Mouse (Mus musculus) large intestine, adult 2 months (tissue): Measurements from ENCODE around the gene Fut1. TPM values are rescaled to one million over a fixed set of nuclear protein-coding genes. Genes with fewer than 3 reads are reported as not detected.
"Not testable (repeated sequence)": the region's sequence is repeated elsewhere in the genome, so short reads cannot be mapped to it uniquely, and the experiment has no call there.

Experiments used
- DNase-seq: peaks from one replicate; pipeline ENCODE4 v3.0.0-alpha.2; 2012; ENCODE audit warnings: low read depth, low spot score
- WGBS: fragments of 180-500 bp; shearing (Covaris S2); methylation state at CpG from one replicate; pipeline ENCODE4 v1.1.7; 2018; 5-methylcytosine and 5-hydroxymethylcytosine counted together
- polyA plus RNA-seq: library from polyadenylated mRNA; depleted of rRNA; stranded (reverse); fragments of >200 nt; gene quantifications from 2 replicates; pipeline ENCODE4 v1.2.3, GENCODE M21; 2012; rRNA removed

The Fut1 gene
- polyA plus RNA-seq, 1 experiment: 2.5 TPM

DNA sequence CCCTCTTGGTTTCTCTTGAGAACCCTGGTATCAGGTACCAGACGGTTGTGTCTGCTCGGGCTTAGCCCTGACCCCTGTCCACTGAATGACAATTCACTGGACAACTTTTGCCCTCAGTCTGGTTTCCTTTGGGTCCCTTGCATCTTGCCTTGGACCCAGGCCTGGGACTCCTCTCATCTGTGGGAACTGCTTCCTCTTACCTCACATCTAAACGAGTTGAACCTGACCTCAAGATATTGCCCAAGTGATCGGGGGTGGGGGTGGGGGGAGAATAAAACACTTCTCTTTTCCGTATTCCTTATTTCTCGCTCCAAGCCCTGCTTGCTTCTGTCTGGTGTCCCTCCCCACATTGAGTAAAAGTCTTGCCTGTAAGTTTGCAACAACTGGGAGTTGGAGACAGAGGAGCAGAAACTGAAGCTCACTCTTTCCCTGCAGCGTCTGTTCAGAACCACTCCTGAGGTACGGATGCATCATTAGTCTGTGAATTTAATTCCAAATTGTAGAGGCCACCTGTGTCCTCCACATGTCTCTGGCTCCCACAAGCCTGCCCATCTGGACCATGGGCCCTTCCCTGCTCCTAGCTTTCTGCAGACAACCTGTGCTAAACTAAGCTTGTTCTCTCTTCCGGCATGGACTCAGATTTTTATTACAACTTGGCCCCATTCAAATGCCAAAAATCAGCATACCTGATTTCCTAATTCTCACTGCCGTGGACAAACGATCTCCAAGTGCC, 43.8 kb downstream of the Fut1 start:
- 79% methylated on average over 11 of the region's 11 CpGs for WGBS
- DNase-seq: no peak

DNA sequence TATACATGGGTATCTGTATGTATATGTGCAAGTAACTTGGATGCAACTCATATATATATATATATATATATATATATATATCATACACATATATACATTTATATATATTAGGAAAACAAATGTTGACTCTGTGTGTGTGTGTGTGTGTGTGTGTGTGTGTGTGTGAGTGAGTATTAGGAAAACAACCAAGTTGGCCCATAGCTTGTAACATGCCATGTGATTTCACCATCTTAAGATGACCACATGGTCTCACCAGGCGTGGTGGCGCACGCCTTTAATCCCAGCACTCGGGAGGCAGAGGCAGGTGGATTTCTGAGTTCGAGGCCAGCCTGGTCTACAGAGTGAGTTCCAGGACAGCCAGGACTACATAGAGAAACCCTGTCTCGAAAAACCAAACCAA, 44.6 kb downstream of the Fut1 start:
- WGBS: 92% methylated on average over 6 of the region's 6 CpGs

DNA sequence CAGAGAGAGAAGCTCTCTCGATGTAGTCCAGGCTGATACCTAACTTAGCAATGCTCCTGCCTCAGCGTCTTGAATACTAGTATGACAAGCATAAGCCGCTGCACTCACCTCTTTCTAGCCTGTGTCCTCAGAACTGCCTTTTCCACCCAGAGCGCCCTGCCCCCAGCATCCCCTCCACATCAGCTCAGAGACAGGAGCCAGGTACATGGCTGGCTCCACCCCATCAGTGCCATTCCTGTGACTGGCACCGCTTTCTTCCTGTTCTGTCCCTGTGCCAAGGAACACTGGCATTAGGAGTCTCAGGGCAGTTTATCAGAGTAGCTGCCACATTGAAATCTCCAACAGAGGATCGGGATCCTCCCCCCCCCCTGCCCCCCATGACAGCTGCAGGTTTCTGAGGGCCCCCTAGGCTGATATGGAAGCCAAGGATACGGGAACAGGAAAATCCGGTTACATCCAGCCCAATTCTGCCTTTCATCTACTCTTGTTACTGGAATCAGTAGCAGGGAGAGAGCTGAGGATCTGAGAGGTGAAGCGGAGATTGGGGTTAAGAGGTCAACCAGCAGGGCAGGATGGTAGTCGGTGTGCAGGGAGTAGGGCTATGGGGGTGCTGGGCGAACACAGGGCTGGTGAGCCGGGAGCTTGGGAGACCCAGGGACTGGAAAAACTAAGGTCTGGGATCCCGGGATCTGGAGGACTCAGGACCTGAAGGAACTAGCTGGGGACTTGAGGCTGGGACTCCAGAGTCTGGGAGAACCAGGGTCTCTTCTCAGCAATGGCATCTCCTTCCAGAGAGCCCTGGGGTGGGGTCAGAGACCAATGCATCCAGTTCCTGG, 48.4 kb downstream of the Fut1 start:
- 23% methylated on average over 13 of the region's 13 CpGs for WGBS
- DNase-seq: no peak

More for the DNA sequence above, 44.6 kb downstream of the Fut1 start:
- DNase-seq: not testable (repeated sequence)

DNA sequence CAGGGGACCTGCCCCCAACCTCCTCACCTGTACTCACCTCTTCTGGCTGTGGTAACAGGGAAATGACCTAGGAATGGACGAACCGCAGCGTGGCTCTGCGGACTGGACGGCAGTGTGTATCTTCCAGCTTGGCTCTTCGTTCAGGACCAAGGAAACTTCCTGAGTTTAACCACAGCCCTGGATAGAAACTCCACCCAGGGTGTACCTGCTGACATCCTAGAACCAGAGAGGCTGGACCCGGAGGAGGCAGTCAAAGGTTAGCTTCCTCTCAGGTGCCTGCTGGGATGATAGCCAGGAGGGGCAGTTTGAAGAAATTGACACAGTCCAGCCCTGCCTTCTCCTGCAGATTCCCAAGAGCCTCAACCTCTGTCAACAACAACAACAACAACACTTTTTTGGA, 49.1 kb downstream of the Fut1 start, which contains the start of gene Fut2:
Gene Fut2 (minus strand): TSS at position 234 of the 400 bp plus-strand sequence.
- DNase-seq: no peak
- WGBS: 31% methylated on average over 7 of the region's 7 CpGs

DNA sequence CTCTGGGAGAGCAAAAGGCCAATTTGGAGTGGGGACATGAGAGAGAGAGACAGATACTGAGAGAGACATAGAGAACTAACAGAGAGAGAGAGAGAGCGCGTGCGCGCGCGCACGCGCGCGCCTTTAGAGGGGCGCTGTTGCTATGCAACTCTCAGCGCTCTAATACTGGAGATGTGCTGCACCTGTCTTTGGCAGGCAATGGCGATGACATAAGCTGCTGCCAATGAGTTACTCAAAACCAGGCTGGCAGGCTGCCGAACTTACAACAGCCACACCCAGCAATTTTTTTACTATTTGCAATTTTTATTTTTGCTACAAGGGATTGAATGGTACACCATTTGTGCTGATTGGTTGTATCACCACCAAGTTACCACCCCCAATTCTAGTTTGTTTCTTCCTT, 50.7 kb downstream of the Fut1 start:
- 43% methylated on average over 14 of the region's 14 CpGs for WGBS

DNA sequence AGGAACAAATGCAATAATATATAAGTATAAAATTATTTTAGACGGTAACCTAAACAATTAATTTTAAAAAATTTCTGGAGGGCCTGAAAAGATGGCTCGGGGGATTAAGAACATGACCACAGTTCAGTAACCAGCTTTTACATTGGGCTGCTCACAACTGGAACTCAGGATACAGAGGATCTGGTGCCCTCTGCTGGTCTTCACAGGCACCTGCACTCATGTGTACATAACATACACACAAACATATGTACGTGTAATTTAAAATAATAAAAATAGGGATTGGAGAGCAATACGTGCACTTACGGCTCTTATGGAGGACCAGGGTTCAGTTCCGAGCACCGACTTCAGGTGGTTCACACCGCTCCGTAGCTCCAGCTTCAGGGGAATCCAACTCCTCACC, 51.8 kb downstream of the Fut1 start:
- DNase-seq: no peak
- 93% methylated on average over 9 of the region's 9 CpGs for WGBS

More for the DNA sequence above, 50.7 kb downstream of the Fut1 start:
- no peak for DNase-seq

Other genes with a start within 250 kb of the Fut1 start
- gene Lin7b, start 246.7 kb upstream of the Fut1 start, polyA plus RNA-seq: 4.5 and 7.9 TPM in 2 replicates
- gene Snrnp70, start 221.5 kb upstream of the Fut1 start, polyA plus RNA-seq: 102 and 165 TPM in 2 replicates
- gene Kcna7, start 211.6 kb upstream of the Fut1 start, polyA plus RNA-seq: 0.06 TPM in 1 of 2 replicates, not detected in the other
- 0.10 and 0.16 TPM in 2 replicates for gene Ntf5, start 203.6 kb upstream of the Fut1 start, polyA plus RNA-seq
- gene Lhb, start 196.5 kb upstream of the Fut1 start, polyA plus RNA-seq: not detected in 2 replicates
- gene Gys1, start 182.4 kb upstream of the Fut1 start, polyA plus RNA-seq: 11.2 and 14.7 TPM in 2 replicates
- 70.5 and 70.6 TPM in 2 replicates for gene Ruvbl2, start 179.2 kb upstream of the Fut1 start, polyA plus RNA-seq
- gene Ftl1, start 157.4 kb upstream of the Fut1 start, polyA plus RNA-seq: 1,842 and 2,045 TPM in 2 replicates
- gene Bax, start 150.4 kb upstream of the Fut1 start, polyA plus RNA-seq: 105 and 106 TPM in 2 replicates
- gene Tulp2, start 135.4 kb upstream of the Fut1 start, polyA plus RNA-seq: 0.30 TPM in 1 of 2 replicates, not detected in the other
- gene Gm45808, start 130.5 kb upstream of the Fut1 start, polyA plus RNA-seq: not detected in 2 replicates
- gene Dhdh, start 128.5 kb upstream of the Fut1 start, polyA plus RNA-seq: 0.45 and 1.4 TPM in 2 replicates
- gene Nucb1, start 106.9 kb upstream of the Fut1 start, polyA plus RNA-seq: 384 and 422 TPM in 2 replicates
- gene Ppp1r15a, start 91.0 kb upstream of the Fut1 start, polyA plus RNA-seq: 14.8 and 18.4 TPM in 2 replicates
- gene Plekha4, start 91.0 kb upstream of the Fut1 start, polyA plus RNA-seq: 4.0 and 4.6 TPM in 2 replicates
- 0.30 and 0.50 TPM in 2 replicates for gene Hsd17b14, start 62.4 kb upstream of the Fut1 start, polyA plus RNA-seq
- gene Bcat2, start 47.1 kb upstream of the Fut1 start, polyA plus RNA-seq: 33.8 and 40.9 TPM in 2 replicates
- 0.25 and 0.29 TPM in 2 replicates for gene Fgf21, start 1.8 kb upstream of the Fut1 start, polyA plus RNA-seq
- gene Izumo1, start 4.5 kb downstream of the Fut1 start, polyA plus RNA-seq: 0.07 and 0.25 TPM in 2 replicates
- 5.0 and 5.3 TPM in 2 replicates for gene Rasip1, start 10.2 kb downstream of the Fut1 start, polyA plus RNA-seq
- gene Mamstr, start 22.7 kb downstream of the Fut1 start, polyA plus RNA-seq: 0.77 and 1.3 TPM in 2 replicates
- 11.6 and 64.5 TPM in 2 replicates for gene Fut2, start 49.1 kb downstream of the Fut1 start, polyA plus RNA-seq
- gene Ntn5, start 66.7 kb downstream of the Fut1 start, polyA plus RNA-seq: 0.92 and 4.4 TPM in 2 replicates
- 0.10 and 0.63 TPM in 2 replicates for gene Sec1, start 77.1 kb downstream of the Fut1 start, polyA plus RNA-seq
- gene Car11, start 82.6 kb downstream of the Fut1 start, polyA plus RNA-seq: 2.7 and 3.6 TPM in 2 replicates
- 6.4 and 7.9 TPM in 2 replicates for gene Dbp, start 87.8 kb downstream of the Fut1 start, polyA plus RNA-seq
- gene Rpl18, start 98.2 kb downstream of the Fut1 start, polyA plus RNA-seq: 1,707 and 1,915 TPM in 2 replicates
- gene Sphk2, start 100.7 kb downstream of the Fut1 start, polyA plus RNA-seq: 51.9 and 70.7 TPM in 2 replicates
- gene Fam83e, start 103.9 kb downstream of the Fut1 start, polyA plus RNA-seq: 106 and 117 TPM in 2 replicates
- not detected in 2 replicates for gene Spaca4, start 108.5 kb downstream of the Fut1 start, polyA plus RNA-seq
- 0.73 and 2.1 TPM in 2 replicates for gene Lmtk3, start 166.4 kb downstream of the Fut1 start, polyA plus RNA-seq
- 210 and 303 TPM in 2 replicates for gene Sult2b1, start 167.4 kb downstream of the Fut1 start, polyA plus RNA-seq
- 39.6 and 49.1 TPM in 2 replicates for gene Cyth2, start 197.3 kb downstream of the Fut1 start, polyA plus RNA-seq
- 0.33 and 0.48 TPM in 2 replicates for gene Kcnj14, start 207.5 kb downstream of the Fut1 start, polyA plus RNA-seq
- 15.9 and 17.8 TPM in 2 replicates for gene Grwd1, start 213.7 kb downstream of the Fut1 start, polyA plus RNA-seq